Mouse (Mus musculus) heart, postnatal 36 days (tissue): ENCODE results near the gene Spint3. TPM values are rescaled to one million over a fixed set of nuclear protein-coding genes. Genes with fewer than 3 reads are reported as not detected.

Experiments used
- total RNA-seq, 2 experiments: library from RNA; stranded (reverse); gene quantifications; 2 replicates each; pipeline ENCODE4 v1.2.3; 2021

Gene Spint3
- total RNA-seq, 2 experiments from 2014 or later = not detected

Other genes starting within 250 kb of the Spint3 start
- not detected for gene Svs5, start 240.7 kb downstream of the Spint3 start, total RNA-seq
- 10 to 100 TPM in 1 of 2 experiments, 1 to 10 TPM in 1; 8.0 to 11.0 TPM for gene Slpi, start 184.4 kb downstream of the Spint3 start, total RNA-seq
- not detected for gene Rbpjl, start 170.3 kb downstream of the Spint3 start, total RNA-seq
- gene Matn4, start 168.3 kb downstream of the Spint3 start, total RNA-seq = under 1 TPM; 0.51 to 0.75 TPM
- gene Sdc4, start 129.6 kb downstream of the Spint3 start, total RNA-seq = 10 to 100 TPM; 20.6 to 20.7 TPM
- gene Sys1, start 116.5 kb downstream of the Spint3 start, total RNA-seq = 10 to 100 TPM; 23.0 to 24.6 TPM
- 1 to 10 TPM; 7.6 to 7.7 TPM for gene Gm20458, start 112.5 kb downstream of the Spint3 start, total RNA-seq
- not detected for gene Trp53tg5, start 99.7 kb downstream of the Spint3 start, total RNA-seq
- 10 to 100 TPM; 14.3 to 15.8 TPM for gene Dbndd2, start 87.4 kb downstream of the Spint3 start, total RNA-seq
- gene Pigt, start 75.9 kb downstream of the Spint3 start, total RNA-seq = 10 to 100 TPM; 34.2 to 35.6 TPM
- gene Wfdc2, start 11.0 kb downstream of the Spint3 start, total RNA-seq = 1 to 10 TPM; 1.0 to 1.2 TPM
- gene Wfdc6a, start 12.0 kb upstream of the Spint3 start, total RNA-seq = under 1 TPM in 1 of 2 experiments, not detected in 1; 0.53 TPM
- gene Eppin, start 20.1 kb upstream of the Spint3 start, total RNA-seq = not detected
- gene Wfdc6b, start 40.1 kb upstream of the Spint3 start, total RNA-seq = not detected
- gene Wfdc8, start 40.2 kb upstream of the Spint3 start, total RNA-seq = not detected
- not detected for gene Wfdc16, start 65.3 kb upstream of the Spint3 start, total RNA-seq
- gene Wfdc10, start 82.6 kb upstream of the Spint3 start, total RNA-seq = not detected
- not detected for gene Wfdc9, start 83.1 kb upstream of the Spint3 start, total RNA-seq
- not detected for gene Wfdc11, start 100.6 kb upstream of the Spint3 start, total RNA-seq
- gene Wfdc13, start 111.6 kb upstream of the Spint3 start, total RNA-seq = not detected
- gene Spint4, start 125.0 kb upstream of the Spint3 start, total RNA-seq = not detected
- not detected for gene Spint5, start 141.8 kb upstream of the Spint3 start, total RNA-seq
- not detected for gene Wfdc3, start 172.5 kb upstream of the Spint3 start, total RNA-seq
- gene Dnttip1, start 172.5 kb upstream of the Spint3 start, total RNA-seq = 10 to 100 TPM; 22.8 to 29.3 TPM
- 1 to 10 TPM; 2.5 to 3.1 TPM for gene Ube2c, start 196.4 kb upstream of the Spint3 start, total RNA-seq
- not detected for gene Tnnc2, start 206.5 kb upstream of the Spint3 start, total RNA-seq
- gene Snx21, start 212.4 kb upstream of the Spint3 start, total RNA-seq = 10 to 100 TPM; 23.4 to 29.0 TPM
- 10 to 100 TPM; 10.4 to 13.0 TPM for gene Acot8, start 231.4 kb upstream of the Spint3 start, total RNA-seq
- 1 to 10 TPM; 2.5 to 2.7 TPM for gene Zswim3, start 231.6 kb upstream of the Spint3 start, total RNA-seq
- 1 to 10 TPM; 4.2 to 4.5 TPM for gene Zswim1, start 249.2 kb upstream of the Spint3 start, total RNA-seq